Mouse (Mus musculus) kidney, adult 9 months (tissue): Measurements from ENCODE around the gene Agt.

Experiments
- DNase-seq: peaks from one replicate; pipeline ENCODE4 v3.0.0; 2022

Agt gene

DNA sequence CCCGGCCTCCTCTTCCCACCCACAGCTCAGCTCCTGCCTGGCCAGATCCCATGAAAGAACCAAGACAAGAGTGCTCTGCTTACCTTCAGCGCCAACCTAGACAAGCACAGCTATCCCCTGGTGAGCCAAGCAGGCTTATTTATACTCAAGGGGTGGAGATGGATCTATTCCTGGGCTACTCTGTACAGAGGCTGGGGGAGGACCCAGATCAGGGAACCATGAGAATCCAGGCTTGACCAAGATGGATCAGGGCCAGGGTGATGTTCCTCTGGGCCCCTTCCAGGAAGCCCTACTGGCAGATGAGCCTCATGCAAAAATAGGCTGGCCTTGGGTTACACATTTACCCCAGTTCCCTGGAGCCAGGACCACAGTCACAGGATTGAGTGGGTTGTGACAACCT is at the start of gene Agt:
Gene Agt, minus strand, starts transcription at position 114 of the 400 bp plus-strand sequence.
- DNase-seq = peak; percentile 95

GRCm38 (mm10) chr8:124618252-124618651 is 48.7 kb upstream of the Agt start:
- DNase-seq = no peak

DNA sequence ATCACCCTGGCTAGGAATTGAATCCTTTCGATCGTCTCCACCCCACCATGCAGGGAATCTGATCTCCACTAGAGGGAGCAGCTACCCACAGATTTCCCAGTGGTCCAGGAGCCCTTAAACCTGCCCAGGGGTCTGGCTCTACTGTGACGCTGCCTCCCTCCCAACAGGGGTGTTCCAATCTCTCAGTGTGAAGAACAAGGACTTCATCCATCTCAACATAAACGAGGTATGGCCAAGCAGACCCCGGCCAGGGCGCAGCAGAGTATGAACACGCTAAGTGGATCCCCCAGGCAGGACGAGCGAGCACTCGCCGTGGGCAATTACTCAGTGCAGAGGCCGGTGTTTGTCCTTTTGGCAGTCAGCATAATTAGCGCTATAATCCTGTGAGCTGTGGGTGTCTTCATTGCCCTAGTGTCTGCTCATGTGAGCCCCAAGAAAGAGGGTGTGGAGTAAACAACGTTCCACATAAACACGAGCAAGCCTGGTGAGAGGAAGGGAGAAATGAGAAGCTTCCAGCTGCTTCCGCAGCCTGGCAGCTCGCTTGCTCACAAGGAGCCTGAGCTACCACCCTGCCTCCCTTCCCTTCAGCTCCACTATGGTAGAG is 47.9 kb upstream of the Agt start:
- DNase-seq = peak; percentile 78

- no peak for DNase-seq
These were observed 44.8 kb upstream of the Agt start for GRCm38 (mm10) chr8:124614325-124614724.

DNA sequence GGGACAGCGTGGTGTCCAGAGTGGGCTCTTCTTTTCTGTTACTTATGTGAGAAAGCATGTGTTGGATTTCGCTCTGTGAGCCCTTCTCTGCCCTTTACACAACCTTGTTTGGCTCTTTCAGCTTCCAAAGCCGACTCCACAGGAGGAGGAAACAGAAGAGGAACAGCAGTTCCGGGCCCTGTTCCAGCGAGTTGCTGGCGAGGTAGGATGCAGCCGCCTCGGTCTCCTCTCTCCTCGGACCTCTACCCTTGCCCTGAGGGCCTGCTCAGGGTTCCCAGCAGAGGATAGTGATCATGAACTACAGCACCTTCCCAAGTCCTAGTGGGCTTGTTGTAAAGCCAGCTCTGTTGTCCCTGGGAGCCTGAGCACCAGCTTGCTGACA is 39.5 kb upstream of the Agt start:
- DNase-seq = no peak

DNA sequence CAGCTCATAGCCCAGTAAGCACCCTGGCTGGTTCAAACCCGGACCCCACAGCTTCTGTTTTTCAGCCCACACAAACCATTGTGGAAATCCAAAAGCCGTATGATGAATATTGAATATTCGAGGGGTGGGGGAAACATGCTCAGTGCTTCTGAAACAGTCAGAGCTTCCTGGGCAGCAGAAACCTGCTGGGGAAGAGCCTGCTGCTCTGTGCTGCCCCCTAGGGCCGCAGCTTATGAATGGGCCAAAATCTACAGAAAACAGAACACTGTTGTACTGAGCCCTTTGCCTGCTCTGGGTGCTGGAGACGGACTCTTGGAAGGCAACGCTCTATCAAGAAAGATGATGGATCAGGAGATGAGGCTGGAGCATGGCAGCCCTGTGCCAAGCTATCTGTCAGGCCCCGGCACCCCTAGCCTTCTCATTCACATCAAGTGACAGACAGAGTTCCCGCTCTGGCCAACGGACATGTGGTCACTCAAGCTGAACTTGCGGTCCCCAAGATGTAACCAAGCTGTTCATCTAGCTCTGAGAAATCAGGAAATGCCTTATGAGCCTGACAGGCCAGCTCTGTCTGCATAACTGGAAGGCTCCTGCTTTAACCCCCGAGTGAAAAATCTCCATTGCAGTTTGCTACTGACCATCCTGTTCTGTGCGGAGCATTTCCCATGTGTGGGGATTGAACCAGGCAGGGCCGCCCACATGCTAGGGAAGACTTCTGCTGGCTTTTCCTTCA is 38.9 kb upstream of the Agt start:
- DNase-seq = no peak

DNA sequence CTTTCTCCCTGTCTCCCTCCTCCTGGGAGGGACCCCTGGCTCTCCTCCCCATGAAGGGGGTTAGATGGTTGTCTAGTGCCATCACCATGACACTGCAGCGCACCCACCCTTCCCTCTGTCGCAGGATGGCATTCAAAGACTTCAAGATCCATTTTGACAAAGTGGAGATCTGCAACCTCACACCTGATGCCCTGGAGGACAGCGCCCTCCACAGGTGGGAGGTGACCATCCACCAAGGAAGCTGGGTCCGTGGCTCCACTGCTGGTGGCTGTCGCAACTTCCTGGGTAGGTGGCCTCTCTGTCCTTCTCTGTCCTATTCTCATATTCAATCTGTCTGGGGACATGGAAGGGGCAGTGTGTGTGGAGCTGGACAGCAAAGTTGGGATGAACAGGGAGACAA is 34.6 kb upstream of the Agt start:
- DNase-seq = no peak

DNA sequence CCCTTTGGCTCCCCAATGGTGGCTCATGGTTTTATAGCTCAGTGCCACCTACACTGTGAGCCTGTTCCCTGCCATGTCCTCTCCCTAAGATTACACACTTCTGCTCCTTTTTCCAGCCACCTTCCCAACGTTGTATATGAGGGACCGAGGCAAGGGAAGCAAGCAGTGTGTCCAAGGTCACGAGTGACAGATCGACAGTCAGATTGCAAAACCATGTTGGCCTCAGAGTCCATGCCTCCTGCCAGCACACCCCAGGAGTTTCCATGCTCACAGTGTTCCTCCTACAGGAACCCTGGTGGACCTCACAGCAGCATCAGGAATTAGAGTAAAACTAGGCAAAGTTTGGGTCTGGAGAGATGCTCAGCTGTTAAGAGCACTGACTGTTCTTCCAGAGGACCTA is 19.9 kb upstream of the Agt start:
- no peak for DNase-seq

DNA sequence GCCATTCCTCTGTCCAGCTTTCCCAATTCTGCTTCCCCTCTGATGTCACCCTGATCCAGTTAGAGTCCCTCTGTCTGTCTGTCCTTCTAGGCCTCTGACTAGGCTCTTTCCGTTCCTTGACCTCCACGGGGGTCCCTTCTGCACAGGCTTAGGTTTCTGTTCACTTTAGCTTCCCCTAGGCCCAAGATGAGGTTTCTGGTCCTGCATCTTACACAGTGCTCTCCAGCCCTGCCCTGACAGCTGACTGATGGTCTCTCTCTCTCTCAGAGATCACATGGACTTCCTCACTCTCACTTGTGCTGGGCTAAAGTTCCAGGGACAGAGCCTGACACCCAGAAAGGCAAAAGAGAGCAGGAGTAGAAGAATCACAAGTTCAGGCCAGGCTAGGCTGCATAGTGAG is 17.1 kb upstream of the Agt start:
- DNase-seq = no peak

DNA sequence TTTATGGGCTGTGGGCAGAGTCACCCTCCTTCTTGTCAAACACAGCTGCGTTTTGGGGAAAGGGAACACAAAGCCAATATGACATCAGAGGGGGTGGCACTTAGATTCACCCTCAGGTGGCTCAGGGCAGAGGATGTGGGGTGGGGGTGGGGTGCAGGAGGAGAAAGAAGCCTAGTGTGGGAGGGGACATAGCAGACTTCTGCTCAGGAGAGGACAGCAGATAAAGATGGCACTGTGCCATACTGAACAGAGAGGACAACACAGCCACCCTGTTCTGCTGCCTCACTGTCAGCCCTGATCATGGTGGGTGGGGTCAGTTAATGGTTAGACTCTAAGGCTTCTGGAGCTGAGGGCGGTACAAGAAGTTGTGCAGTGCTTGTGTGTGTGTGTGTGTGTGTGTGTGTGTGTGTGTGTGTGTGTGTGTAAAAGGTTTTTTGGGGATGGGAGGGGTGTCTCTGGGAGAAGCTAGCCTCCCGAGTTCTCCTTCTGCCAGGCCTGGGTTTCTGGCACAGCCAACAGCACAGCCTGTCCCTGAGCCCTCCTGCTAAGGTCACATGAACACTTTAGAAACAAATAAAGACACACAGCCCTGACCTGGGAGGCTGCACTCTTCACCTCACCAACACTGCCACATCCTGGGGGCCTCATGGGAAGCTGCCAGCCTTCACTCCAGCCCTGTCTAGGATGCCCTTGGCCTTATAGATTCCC is 16.4 kb upstream of the Agt start:
- DNase-seq = no peak

DNA sequence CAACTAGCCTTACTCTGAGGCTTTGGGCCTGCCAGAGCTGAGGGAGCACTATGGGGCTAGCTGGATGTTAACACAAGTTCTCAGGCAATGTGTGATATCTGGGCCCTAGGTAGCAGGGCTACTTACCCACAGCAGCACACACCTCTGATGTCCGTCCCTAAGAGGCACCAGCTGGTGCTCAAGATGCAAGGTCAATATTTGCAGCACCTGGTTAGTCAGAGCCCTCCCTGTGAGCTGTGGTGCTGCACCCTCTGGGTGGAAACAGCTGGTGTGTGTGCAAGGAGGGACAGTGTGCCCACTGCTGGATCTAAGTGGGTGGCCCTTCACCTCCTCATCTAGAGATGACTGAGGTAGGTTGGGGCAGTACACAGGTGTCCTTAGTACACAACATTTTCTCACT is 7.2 kb upstream of the Agt start:
- DNase-seq = no peak

DNA sequence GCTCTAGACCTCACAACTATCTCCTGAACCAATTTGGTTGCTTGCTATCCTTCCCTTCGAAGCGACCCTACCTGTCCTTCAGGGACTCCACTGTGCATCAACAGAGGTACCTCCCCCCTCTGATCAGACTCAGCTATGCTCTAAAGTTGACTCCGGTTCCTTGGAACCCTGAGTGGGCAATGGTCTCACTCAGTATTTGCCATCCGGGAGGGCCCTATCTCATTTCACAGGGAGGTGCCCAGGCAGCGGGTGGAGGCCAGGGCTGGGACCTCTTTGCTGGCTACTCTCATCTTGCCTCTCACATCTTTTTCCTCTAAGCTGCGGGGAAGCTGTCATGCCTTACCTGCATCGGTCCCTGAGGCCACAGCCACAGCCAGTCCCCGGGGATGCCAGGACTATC is 6.3 kb upstream of the Agt start, which contains the start of gene Capn9:
Gene Capn9, plus strand, starts transcription at position 301 of the 400 bp plus-strand sequence.
- no peak for DNase-seq

DNA sequence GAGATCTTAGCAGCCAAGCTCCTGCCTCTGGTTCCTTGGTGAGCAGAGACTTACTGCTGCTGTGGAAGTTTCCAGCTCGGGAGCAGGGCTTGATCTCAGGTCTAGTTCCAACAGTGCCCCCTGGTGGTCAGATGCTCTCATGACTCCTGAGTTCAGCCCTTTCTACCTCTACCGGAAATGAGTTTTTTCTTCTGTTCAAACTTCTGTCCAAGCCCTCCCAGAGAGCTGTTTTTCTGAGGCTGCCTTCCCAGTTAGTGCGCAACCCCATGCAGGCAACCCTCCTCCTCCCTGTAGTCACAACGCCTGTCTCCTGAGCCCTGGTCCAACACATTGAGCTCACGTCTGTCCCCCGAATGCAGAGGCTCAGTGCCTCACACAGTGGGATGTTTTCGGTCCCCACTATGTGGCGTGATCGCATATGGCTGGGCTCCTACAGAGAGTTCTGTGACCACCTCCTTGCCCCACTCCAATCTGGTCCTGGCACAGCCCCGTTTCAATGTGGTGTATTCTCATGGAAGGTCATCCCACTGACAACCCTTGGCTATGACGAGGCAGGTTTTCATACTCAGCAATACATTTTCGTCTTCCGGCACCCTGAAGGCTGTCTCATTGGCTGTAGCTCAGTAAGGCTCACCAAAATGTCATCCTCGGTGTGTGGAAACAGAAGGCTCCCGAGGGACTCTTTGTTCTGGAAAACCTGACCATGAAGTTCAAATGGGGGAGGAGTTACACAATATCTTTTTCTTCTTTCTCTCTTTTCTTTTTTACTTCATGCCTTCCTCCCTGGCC is 4.2 kb upstream of the Agt start:
- DNase-seq = peak; percentile 93

DNA sequence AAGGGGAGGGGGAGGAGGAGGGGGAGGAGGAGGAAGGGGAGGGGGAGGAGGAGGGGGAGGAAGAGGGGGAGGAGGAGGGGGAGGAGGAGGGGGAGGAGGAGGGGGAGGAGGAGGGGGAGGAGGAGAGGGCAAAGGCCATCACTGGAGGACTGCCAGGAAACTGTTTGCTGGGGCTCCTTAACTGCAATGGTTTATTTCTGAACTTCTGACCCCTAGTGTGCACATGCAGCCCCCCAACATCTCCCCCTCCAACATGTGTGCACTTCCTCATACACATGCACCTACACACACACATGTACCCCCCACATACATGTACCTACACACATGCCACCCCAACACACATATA is 2.9 kb upstream of the Agt start:
- no peak for DNase-seq

DNA sequence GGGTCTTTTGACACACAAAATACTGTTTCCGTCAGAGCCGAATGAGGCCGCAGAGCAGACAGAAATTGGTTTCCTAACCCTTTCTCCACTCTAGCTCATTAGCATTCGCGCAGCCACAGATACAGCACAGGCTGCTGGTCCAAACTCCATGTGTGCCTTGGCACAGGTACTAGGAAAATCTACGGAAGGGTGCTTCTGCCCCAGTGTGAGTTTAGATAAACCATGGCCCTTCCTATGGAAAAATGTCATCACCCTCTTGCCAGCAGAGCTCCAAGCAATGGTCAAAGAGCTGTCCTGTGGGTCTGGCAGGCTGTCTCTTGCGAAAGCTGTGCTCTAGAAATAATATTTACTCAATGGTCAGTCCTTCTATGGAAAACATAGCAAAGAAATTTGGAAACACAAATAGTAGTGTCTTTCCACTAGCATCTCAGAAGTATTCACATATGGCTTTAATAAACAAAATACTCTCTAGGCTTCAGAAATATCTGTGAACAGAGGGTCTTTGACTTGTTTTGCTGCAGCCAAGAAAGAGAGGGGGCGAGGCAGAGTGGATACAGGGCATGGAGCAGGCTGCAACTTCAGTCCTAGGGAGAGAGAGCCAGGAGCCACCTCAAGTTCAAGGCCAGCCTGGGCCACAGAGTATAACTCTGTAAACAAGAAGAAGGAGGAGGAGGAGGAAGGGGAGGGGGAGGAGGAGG is 2.4 kb upstream of the Agt start:
- DNase-seq = peak; percentile 69

DNA sequence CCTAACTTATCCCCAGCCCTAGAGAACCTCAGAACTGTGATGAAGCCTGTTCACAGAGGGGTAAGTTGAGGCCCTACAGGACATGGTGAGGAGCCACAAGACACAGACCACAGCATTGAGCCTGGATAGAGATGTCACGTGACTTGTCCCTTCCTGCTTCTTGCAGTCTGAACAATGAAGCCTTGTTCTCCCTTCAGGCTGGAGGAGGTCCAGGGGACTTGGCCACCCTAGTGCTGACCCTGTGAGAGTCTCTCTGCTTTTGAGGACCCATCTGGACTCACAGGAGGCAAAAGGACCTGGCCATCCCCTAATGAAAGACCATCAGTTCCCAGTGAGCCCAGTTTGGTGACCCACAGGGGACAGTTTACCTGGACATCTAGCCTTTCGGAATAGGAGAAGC is 406 bp downstream of the Agt start:
- DNase-seq = no peak

DNA sequence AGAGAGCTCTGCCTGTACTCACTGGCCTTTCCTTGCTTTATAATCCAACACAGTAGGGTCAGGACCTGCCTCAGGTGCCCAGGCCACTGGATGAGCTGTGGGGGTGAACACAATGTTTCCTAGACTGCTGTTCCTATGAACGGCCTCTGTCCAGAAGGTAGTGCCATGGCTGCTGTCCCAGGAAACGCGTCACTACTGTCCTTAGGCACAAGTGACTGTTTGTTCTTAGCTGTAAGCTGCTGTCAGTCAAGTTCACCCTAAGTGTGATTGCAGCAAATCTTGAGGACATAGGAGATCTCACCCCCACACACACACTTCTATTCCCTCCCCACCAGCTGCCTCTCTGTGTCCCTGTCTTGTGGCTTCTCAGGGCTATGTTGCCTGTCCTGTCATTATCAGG is 1.9 kb downstream of the Agt start:
- no peak for DNase-seq

DNA sequence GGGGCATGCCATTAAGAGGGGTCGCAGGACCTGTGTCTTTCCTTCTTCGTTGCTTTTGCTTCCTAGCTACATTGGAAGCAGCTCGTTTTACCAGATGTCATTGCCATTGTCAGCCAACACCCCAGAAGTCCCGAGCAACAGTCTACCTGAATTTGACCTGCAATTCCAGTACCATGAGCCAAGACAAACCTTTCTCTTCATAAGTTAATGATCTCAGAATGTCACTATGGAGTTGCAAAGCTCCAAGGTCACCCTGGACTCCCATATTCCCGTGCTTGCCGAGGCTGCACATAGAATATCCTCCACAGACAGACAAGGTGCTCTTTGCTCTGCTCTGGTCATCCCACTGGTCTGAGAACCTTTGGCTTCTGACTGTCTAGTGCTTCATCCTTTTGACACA is 2.4 kb downstream of the Agt start:
- DNase-seq = peak; percentile 34

DNA sequence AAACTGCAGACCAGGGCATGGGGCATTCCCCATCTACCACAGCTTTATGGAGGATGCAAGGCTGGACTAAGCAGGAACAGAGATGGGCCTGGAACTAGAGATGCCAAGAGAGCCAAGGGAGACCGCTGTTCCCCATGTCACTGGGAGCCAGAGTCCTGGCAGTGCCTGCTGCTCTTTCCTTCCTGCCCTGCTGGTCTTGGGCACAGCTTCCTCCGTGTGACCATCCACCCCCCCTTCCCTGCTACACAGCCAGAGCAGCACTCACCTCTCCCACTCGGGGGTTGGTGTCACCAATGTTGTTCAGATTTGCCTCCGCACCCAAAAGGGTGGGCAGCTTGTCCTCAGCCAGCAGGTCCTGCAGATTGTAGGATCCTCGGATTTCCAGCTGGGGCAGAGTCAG is 12.0 kb downstream of the Agt start:
- DNase-seq = no peak

DNA sequence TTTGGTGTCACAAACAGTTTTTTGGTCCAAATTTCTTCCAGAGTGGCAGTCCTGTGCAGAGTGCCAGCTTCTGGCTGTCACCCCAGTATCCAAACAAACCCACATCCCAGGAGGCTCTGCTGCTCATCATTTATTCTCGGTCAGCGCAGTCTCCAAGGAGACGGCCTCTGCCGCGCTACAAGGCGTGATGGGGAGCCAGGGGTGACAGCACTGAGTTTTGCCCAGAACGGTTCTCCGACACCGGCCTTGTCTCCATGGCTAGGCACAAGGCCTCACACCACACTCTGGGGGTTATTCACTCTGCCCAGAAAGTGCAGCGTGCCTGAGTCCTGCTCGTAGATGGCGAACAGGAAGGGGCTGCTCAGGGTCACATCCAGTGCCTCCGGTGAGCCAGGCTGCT is 12.8 kb downstream of the Agt start:
- DNase-seq = no peak

DNA sequence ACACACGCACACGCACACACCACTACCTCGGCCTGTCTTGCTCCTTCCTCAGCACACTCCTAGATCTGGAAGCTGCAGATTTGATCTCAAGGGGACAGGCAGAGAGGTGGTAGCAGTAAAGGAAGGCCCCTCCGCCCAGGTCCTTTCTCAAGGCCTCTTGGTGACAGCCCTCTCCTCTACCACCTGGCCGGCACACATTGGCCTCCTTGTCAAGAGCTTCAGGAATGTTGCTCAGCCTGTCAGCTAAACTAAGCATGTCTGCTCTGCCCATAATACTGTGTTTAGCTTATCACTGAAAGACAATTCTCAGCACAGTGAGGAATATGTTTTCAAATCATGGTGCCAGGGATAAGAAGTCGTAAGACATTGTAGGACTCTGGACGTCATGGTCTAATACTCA is 13.3 kb downstream of the Agt start:
- DNase-seq = no peak

DNA sequence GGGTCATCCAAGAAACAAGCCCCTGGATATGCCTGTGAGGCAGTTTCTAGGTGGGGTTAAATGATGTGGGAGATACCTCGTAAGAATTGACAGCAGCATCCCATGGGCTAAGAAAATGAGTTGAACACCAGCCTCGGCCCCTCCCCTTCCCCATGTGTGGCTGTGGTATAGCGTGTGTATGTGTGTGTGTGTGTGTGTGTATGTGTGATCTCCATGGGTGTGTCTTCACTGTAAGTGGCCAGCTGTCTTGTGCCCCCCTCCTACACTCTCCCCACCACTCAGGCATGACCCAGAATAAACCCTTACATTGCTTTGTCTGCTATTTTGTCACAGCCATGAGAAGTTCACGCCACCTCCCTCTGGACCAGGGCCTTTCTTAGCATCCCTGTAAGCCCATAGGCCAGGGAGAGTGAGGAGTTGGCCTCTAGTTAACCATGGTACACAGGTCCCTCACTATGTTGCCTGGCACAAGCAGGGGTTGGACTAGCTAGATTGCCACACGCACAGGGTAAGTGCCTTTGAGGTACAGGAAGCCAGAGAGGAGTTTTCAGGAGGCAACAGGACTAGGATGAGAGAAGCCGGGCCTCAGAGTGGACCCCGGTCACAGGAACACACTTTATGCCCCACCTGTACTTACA is 14.3 kb downstream of the Agt start:
- DNase-seq = no peak
